19 mouse cellular contexts compared by ENCODE assay signal in genomic region chr17:64382894-64383293, GRCm38 (mm10).
"Had no signal": no experiment of that assay in that cellular context is flagged by ENCODE, and none has a peak within 500 bp of the region (broad histone marks: within the 10 kb centered on the region; RNA-seq: fewer than 3 reads in every experiment).

No protein-coding gene starts in this region.

- H3K36me3 ChIP-seq: lung, embryonic 15.5 days; midbrain, embryonic 13.5 days; midbrain, embryonic 15.5 days; neural tube, embryonic 13.5 days; neural tube, embryonic 15.5 days had no signal

- H3K27me3 ChIP-seq: lung, embryonic 15.5 days; megakaryocyte, embryonic 14.5 days; midbrain, embryonic 13.5 days; midbrain, embryonic 15.5 days; neural tube, embryonic 13.5 days; neural tube, embryonic 15.5 days had no signal

- H3K4me2 ChIP-seq: lung, embryonic 15.5 days; midbrain, embryonic 11.5 days; midbrain, embryonic 13.5 days; midbrain, embryonic 15.5 days; neural tube, embryonic 13.5 days; neural tube, embryonic 15.5 days had no signal

- H3K9me3 ChIP-seq: lung, embryonic 15.5 days; midbrain, embryonic 13.5 days; midbrain, embryonic 15.5 days; neural tube, embryonic 13.5 days; neural tube, embryonic 15.5 days had no signal

- H3K4me3 ChIP-seq: lung, embryonic 15.5 days; megakaryocyte, embryonic 14.5 days; midbrain, embryonic 13.5 days; midbrain, embryonic 15.5 days; neural tube, embryonic 13.5 days; neural tube, embryonic 15.5 days had no signal

- DNase-seq: liver, postnatal 0 days; lung, adult 2 months; lung, postnatal 14 days; lung, postnatal 36 days; retina, postnatal 1 day; right cerebral cortex, adult 18-20 months; right cerebral cortex, postnatal 14 days; spleen, adult 18-20 months; thymus, adult 18-20 months; thymus, postnatal 36 days had no signal

- H3K27ac ChIP-seq: lung, embryonic 15.5 days; macrophage; midbrain, embryonic 13.5 days; midbrain, embryonic 15.5 days; neural tube, embryonic 13.5 days; neural tube, embryonic 15.5 days had no signal

- ATAC-seq: liver, postnatal 0 days; lung, postnatal 0 days; midbrain, embryonic 13.5 days; midbrain, embryonic 15.5 days had no signal

- H3K4me1 ChIP-seq: lung, embryonic 15.5 days; megakaryocyte, embryonic 14.5 days; midbrain, embryonic 13.5 days; midbrain, embryonic 15.5 days; neural tube, embryonic 13.5 days; neural tube, embryonic 15.5 days had no signal

- H3K9ac ChIP-seq: liver, postnatal 0 days; lung, embryonic 15.5 days; midbrain, embryonic 13.5 days; midbrain, embryonic 15.5 days; neural tube, embryonic 13.5 days; neural tube, embryonic 15.5 days had no signal
